Mouse (Mus musculus): ENCODE results near the gene Osbpl6. TPM values are rescaled to one million over a fixed set of nuclear protein-coding genes. Genes with fewer than 3 reads are reported as not detected.

Gene Osbpl6
- total and polyA plus RNA-seq, 2 experiments from 2014 or later = 30.9 to 37.8 TPM

GRCm38 (mm10) chr2:76647441-76647869, 241.1 kb downstream of the Osbpl6 start:
- Histone ChIP-seq H3K36me3 (ENCODE audit: insufficient read depth, low read length) (peaks cover 5% of the 10 kb centered on the region; the same call in 1 of the 2 replicates), H3K9ac (replicated peaks; ENCODE audit: low read length) (peak overlapping the region; percentile 83), H3K27me3 (ENCODE audit: insufficient read depth, low read length) (no peaks in the 10 kb centered on the region), H3K4me3 (ENCODE audit: low read length) (peak overlapping the region; percentile 77), H3K4me1 (ENCODE audit: insufficient read depth, low read length) (peaks cover 14% of the 10 kb centered on the region), H3K4me2 (ENCODE audit: low read depth, low read length) (peak overlapping the region; percentile 67), H3K9me3 (ENCODE audit: low read length) (no peaks in the 10 kb centered on the region), H3K27ac (peak overlapping the region; percentile 92)
- WGBS = under 1% methylated on average over 31 of the region's 32 CpGs
- no peak for TF ChIP-seq CTCF (IDR thresholded peaks at IDR 0.05; ENCODE audit: low read depth)
- DNase-seq (ENCODE audit: low spot score) (peak; percentile 72), ATAC-seq (peak; percentile 62)

DNA sequence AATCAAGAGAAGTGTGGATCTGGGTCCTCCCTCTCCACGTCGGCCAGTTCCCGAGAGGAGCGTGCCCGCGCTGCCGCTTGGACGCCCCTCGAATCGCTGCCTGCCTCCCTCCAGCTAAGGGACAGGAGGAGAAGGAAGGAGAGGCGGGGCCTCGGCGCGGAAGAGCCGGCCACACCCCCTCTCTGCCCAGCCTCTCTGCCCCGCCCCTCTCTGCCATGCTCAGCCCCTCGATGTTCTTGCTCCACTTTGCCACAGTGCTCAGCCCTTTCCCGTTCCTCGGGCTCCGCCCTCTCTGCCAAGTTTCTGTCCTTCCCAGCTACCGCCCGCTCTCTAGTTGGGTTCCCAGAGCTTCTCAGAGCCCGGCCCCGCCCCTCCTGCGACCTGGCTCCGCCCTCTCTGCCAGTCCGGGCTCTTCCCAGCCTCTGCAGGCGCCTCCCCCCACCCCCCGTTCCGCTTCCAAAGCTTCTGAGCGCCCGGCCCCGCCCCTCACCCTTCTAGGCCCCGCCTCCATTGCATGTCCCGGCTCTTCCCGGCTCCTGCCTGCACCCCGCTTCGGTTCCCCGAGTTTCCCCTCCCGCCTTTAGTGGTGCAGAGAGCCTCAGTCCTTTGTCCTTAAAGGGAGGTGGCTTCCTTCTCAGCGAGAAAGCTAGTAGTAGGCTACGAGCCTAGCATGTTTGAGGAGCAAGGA, 241.7 kb downstream of the Osbpl6 start, which contains the start of the genes Prkra and Pjvk:
Gene Prkra, minus strand, starts transcription at position 133 of the 688 bp plus-strand sequence.
Gene Pjvk, plus strand, starts transcription at position 594 of the 688 bp plus-strand sequence.
- no peaks in the 10 kb centered on the region for H3K9me3 ChIP-seq (ENCODE audit: low read length)
- H3K4me2 ChIP-seq (ENCODE audit: low read depth, low read length) = peak within 1 kb of the TSS; percentile 67
- ATAC-seq (peak; percentile 98), DNase-seq (ENCODE audit: low spot score) (peak; percentile 98)
- H3K27me3 ChIP-seq (ENCODE audit: insufficient read depth, low read length) = no peaks in the 10 kb centered on the region
- peaks cover 3% of the 10 kb centered on the region; the same call in 1 of the 2 replicates for H3K36me3 ChIP-seq (ENCODE audit: insufficient read depth, low read length)
- peak within 1 kb of the TSS; percentile 92 for H3K27ac ChIP-seq
- H3K9ac ChIP-seq (replicated peaks; ENCODE audit: low read length) = peak within 1 kb of the TSS; percentile 83
- H3K4me1 ChIP-seq (ENCODE audit: insufficient read depth, low read length) = peaks cover 14% of the 10 kb centered on the region
- H3K4me3 ChIP-seq (ENCODE audit: low read length) = peak within 1 kb of the TSS; percentile 77
- under 1% methylated on average over 39 of the region's 42 CpGs for WGBS
- TF ChIP-seq CTCF (IDR thresholded peaks at IDR 0.05; ENCODE audit: low read depth) = peak; percentile 9; the same call in 1 of the 2 replicates

DNA sequence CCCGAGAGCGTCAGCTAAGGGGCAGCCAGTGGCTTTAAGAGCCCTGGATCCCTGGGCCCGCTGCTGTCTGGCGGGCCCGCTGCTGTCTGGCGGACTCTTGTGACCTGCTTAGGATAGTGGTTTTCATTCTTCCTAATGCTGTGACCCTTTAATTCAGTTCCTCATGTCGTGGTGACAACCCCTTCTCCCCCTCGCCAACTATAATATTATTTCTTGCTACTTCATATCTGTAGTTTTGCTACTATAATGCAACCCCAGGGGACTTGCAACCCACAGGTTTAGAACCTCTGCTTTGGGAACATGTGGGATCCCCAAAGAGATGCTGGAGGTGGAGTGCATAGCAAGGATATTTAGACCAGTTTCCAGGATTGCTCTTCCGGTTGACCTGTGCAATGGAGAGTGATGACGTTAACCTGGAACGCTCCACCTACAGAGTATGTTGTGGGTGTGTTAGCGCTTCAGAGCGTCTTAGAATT, 242.4 kb downstream of the Osbpl6 start:
- ATAC-seq (peak; percentile 27), DNase-seq (ENCODE audit: low spot score) (peak; percentile 39)
- H3K4me3 ChIP-seq (ENCODE audit: low read length) = peak overlapping the region; percentile 77
- TF ChIP-seq CTCF (IDR thresholded peaks at IDR 0.05; ENCODE audit: low read depth) = no peak
- no peaks in the 10 kb centered on the region for H3K9me3 ChIP-seq (ENCODE audit: low read length)
- no peaks in the 10 kb centered on the region for H3K27me3 ChIP-seq (ENCODE audit: insufficient read depth, low read length)
- 32% methylated on average over 13 of the region's 13 CpGs for WGBS
- H3K9ac ChIP-seq (replicated peaks; ENCODE audit: low read length) = peak overlapping the region; percentile 83
- H3K27ac ChIP-seq = peak overlapping the region; percentile 92
- peak overlapping the region; percentile 67 for H3K4me2 ChIP-seq (ENCODE audit: low read depth, low read length)
- no peaks in the 10 kb centered on the region for H3K36me3 ChIP-seq (ENCODE audit: insufficient read depth, low read length)
- peaks cover 14% of the 10 kb centered on the region for H3K4me1 ChIP-seq (ENCODE audit: insufficient read depth, low read length)

Small RNA genes lying within 50 kb of the gene (microRNA-seq; reads per million reads assigned to microRNA genes)
- gene Gm23164 = 0 reads per million in 2 experiments

Other genes starting within 250 kb of the Osbpl6 start
- 0.58 and 3.1 TPM in 2 replicates for gene Pde11a, start 67.7 kb upstream of the Osbpl6 start, total RNA-seq (2014; rRNA removed)
- 1.0 and 1.3 TPM in 2 replicates for gene Pde11a, start 67.7 kb upstream of the Osbpl6 start, polyA plus RNA-seq (2015; fragmentation: Nextera tagmentation; extraction: Ambion mirVana)
- gene Cyct, start 46.1 kb upstream of the Osbpl6 start, total RNA-seq (2014; rRNA removed) = not detected in 2 replicates
- 0.29 and 0.31 TPM in 2 replicates for gene Cyct, start 46.1 kb upstream of the Osbpl6 start, polyA plus RNA-seq (2015; fragmentation: Nextera tagmentation; extraction: Ambion mirVana)
- gene Rbm45, start 36.5 kb upstream of the Osbpl6 start, total RNA-seq (2014; rRNA removed) = 27.1 and 32.6 TPM in 2 replicates
- 15.1 and 15.3 TPM in 2 replicates for gene Rbm45, start 36.5 kb upstream of the Osbpl6 start, polyA plus RNA-seq (2015; fragmentation: Nextera tagmentation; extraction: Ambion mirVana)
- gene Prkra, start 241.5 kb downstream of the Osbpl6 start, total RNA-seq (2014; rRNA removed) = 80.1 and 82.9 TPM in 2 replicates
- 104 and 105 TPM in 2 replicates for gene Prkra, start 241.5 kb downstream of the Osbpl6 start, polyA plus RNA-seq (2015; fragmentation: Nextera tagmentation; extraction: Ambion mirVana)
- gene Pjvk, start 242.0 kb downstream of the Osbpl6 start, total RNA-seq (2014; rRNA removed) = 0.18 and 0.37 TPM in 2 replicates
- 0.63 and 1.5 TPM in 2 replicates for gene Pjvk, start 242.0 kb downstream of the Osbpl6 start, polyA plus RNA-seq (2015; fragmentation: Nextera tagmentation; extraction: Ambion mirVana)